Mouse (Mus musculus) adipose tissue, adult 10 weeks (tissue): ENCODE measurements around the gene Ago4. TPM values are rescaled to one million over a fixed set of nuclear protein-coding genes. Genes with fewer than 3 reads are reported as not detected.

Experiments
- polyA plus RNA-seq: library from polyadenylated mRNA; stranded (reverse); fragments of 350-450 nt; fragmentation: Illumina TruSeq; extraction: RNeasy Lipid Tissue Mini Kit (QIAGEN cat#74804); gene quantifications from one replicate; pipeline ENCODE4 v1.2.3, GENCODE M21; 2014; ENCODE audit warnings: low read depth, low replicate concordance

The Ago4 gene
- 3.5 TPM for polyA plus RNA-seq

DNA sequence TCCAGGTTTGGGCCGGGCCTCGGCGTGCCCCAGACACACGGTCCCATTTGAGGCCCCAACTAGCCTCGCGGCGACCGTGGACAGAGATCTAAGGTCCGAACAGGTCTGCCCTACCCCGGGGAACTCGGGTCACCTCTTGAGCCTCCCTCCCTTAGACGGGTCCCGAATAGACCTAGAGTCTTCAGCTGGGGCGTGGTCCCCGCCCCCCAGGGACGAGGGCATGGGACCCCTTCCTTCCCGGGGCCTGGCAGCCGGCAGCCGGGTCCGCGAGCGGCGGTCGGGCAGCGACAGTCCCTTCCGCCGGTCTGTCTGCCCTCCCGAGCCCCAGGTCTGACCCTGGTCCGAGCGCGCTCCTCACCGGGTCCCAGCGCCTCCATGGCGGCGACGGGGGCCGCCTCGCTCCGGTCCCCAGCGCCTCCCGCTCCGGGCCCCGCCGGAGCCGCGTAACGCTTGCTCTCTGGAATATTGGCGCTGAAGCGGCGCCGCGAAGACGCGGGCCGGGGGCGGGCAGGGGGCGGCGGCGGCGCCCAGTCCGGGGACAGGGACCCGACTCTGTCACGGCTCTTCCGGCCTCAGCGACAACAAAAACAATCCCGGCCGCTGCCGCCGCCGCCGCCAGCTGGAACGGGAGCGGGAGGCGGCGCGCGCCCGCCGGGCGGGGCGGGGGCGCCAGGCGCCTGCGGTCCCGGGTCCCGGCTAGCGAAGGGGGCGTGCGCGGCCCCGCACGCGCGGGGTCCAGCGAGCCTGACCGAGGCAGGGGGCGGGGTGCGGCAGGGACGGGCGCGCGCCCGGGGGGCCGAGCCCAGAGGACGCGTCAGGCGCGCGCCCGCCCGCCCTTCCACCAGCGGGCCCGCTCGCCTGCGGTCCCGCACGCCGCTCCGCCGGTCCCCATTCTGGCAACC lies at the start of gene Ago4:
Gene Ago4, minus strand, starts transcription at position 646 of the 902 bp plus-strand sequence.

DNA sequence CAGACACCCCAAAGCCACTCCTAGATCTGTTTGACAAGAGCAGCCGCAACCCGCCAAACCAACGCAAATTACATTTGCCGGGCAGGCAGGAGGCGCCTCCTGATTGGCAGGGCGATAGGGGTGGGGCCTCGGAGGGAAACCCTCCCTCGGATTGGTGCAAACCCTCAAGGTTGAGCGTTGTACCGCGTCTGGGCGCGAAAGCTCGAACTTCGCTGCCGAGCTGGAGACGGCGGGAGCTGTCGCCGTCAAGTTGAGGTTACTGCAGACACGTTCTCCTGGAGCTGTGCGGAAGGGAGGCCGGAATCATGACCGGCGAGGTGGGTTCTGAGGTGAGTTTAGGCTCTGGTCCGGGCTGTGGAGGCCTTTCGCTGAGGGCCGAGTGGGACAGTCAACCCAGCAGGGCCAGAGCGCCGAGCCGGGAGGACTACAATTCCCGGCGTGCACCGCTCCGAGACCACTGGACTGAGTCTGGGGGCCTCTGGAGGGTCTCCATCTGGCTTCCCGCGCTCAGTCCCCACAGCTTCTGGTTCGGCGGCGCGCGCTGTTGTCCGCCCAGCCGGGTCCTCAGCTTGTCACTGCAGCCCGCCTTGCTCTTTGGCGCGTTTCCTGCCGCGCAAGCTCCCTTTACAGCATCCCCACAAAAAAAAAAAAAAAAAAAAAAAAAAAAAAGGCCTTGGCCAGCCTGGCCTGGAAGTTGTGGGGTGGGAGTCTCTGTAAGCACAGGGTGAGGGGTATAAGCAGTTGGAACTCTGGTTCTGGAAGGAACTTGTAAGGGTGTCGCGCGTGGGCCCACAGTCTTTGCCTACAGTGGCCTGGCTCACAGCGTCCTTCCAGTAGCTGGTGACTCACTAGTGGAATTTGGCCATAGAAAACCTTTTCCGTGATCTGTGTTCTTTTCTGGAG lies 23.8 kb upstream of the Ago4 start, which contains the start of gene Clspn:
Gene Clspn, plus strand, starts transcription at position 127 of the 903 bp plus-strand sequence.

GRCm38 (mm10) chr4:126468285-126468901 lies 64.9 kb downstream of the Ago4 start, which contains the start of gene Ago1:
Gene Ago1 (minus strand): TSS chr4:126468583.

Other genes with a start within 250 kb of the Ago4 start
- gene Col8a2, start 246.7 kb downstream of the Ago4 start, polyA plus RNA-seq: 11.6 TPM
- 28.4 TPM for gene Adprhl2, start 211.8 kb downstream of the Ago4 start, polyA plus RNA-seq
- gene Tekt2, start 207.8 kb downstream of the Ago4 start, polyA plus RNA-seq: 10.0 TPM
- gene Ago3, start 103.9 kb downstream of the Ago4 start, polyA plus RNA-seq: 4.3 TPM
- gene Ago1, start 64.9 kb downstream of the Ago4 start, polyA plus RNA-seq: 20.1 TPM
- 0.41 TPM for gene Clspn, start 23.5 kb upstream of the Ago4 start, polyA plus RNA-seq
- 19.8 TPM for gene 5730409E04Rik, start 76.3 kb upstream of the Ago4 start, polyA plus RNA-seq
- gene Psmb2, start 144.2 kb upstream of the Ago4 start, polyA plus RNA-seq: 168 TPM
- not detected for gene Tfap2e, start 202.8 kb upstream of the Ago4 start, polyA plus RNA-seq
- 21.3 TPM for gene Ncdn, start 220.0 kb upstream of the Ago4 start, polyA plus RNA-seq
- 40.3 TPM for gene AU040320, start 220.1 kb upstream of the Ago4 start, polyA plus RNA-seq